Mouse (Mus musculus): ENCODE results near the gene Obox8.

Obox8 gene

DNA sequence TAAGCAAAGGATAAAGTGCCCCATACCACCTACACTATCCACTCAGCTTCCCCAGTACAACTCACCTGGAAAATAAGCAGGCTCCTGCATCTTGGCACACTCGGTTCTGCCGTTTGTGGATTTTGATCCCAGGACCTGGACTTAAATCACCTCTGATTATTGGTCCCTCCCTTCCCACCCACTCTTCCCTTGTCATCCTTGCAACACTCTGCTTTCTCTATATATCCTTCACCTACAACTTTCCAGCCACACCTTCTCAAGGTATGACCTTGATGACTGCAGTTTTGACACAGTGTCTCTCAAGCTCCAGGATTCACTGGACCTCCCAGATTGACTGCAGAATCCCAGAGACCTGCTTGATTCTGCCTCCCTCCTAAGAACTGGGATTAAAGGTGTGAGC, at the start of gene Obox8:
Obox8 (minus strand) TSS at position 101 of the 400 bp plus-strand sequence.
- DNase-seq (ENCODE audit: low read depth, low spot score) = no peak

DNA sequence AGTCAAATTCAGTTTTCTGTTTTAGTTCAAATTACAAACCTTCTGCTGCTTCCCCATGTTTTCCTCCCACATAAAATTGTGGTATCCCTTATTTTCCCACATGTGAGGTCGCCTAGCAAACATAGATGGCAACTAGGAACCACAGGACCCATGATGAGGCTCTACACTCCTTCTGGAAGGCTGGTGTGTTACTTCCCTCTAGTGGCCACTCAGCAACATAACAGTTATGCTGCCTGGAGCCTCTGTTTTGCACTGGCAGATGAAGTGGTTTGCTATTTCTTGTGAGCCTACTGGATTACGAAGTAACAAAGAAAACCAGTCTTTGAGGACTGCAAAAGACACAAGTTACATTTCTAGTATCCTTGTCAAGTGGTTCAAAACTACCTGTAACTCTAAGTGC, 16.1 kb downstream of the Obox8 start:
- peak; percentile 50 for DNase-seq (ENCODE audit: low read depth, low spot score)

DNA sequence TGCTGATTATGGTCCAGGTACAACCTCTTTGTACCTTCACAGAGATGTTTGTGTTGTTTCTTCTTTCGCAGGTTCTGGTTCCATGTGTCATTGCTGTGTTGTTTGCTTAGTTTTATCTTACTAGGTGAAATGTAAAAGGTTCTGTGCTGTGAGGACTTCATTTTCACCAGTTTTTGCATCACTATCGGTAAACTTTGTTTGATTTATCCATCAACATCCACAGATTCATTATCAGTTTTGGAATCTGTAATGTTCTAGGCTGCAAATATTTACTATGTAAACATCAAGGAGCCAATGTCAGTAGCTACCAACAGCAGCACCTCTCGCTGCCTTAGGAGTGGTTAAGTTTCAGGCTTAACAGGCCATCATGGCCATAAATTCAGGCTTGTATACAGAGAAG, 24.7 kb downstream of the Obox8 start:
- DNase-seq (ENCODE audit: low read depth, low spot score) = no peak

DNA sequence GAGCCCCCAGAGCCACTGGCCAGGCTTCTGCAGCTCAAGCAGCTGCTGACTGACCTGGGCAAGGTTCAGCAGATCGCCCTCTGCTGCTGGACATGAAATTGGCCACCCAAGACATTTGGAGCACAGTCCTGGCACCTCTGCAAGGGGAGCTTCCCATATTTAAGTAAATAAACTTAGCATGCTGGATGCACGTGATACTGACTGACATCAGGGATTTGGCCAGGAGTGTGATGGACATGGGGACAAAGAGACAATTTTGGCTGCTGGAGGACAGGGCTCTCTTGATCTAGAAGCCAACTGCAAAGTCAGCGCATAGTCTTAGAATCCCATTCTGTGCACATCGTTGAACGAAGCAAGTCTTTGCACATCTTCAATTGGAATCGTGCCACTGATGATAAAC, 25.8 kb downstream of the Obox8 start:
- DNase-seq (ENCODE audit: low read depth, low spot score) = no peak

Data from R1 (cell line).